Mouse (Mus musculus): ENCODE measurements at regions not wholly inside any gene's neighbourhood (a gene's known extent, or its start where the extent isn't known, plus 50 kb on each side); places are given as distances from the start of the nearest gene placed in this dataset.

DNA sequence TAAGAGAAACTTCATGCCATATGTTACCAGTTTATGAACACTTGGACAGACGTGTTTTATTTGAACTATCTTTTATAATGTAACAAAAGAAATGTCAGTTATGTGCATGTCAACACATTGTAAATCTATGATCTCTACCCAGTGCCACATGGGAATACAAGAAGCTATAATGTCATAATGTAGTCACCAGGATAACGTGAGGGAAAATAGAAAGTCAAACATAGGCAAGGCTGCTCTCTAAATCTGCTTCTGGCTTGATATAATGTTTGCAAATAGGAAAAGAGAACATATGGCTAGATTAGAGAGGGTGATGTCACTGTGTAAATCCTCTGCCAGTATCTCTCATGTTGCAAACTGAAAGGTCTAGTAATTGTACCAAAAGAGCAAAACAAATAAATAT is 408.1 kb upstream of the Adamts5 start:
- TF ChIP-seq POLR2A (IDR thresholded peaks at IDR 0.05; ENCODE audit: control insufficient read depth, low read depth, low read length) = no peak
- no peak for TF ChIP-seq CTCF (IDR thresholded peaks at IDR 0.05; ENCODE audit: control insufficient read depth, insufficient read depth, insufficient replicate concordance, low read depth, low read length)
